Mouse (Mus musculus) layer of hippocampus, postnatal 36 days (tissue): Measurements from ENCODE around the gene Itpr3. TPM values are rescaled to one million over a fixed set of nuclear protein-coding genes. Genes with fewer than 3 reads are reported as not detected.
A peak's percentile ranks its signal among the peaks of the same experiment; 100 is the strongest.

Experiments used
- DNase-seq, 2 experiments: peaks; one replicate each; pipeline ENCODE4 v3.0.0; 2022
- total RNA-seq, 2 experiments: library from RNA; stranded (reverse); gene quantifications; 2 replicates each; pipeline ENCODE4 v1.2.3; 2021

Gene Itpr3
- total RNA-seq = 1 to 10 TPM; 1.6 to 1.7 TPM

- no peak for DNase-seq
These were observed at the start of gene Itpr3 for GRCm38 (mm10) chr17:27056812-27057516. Gene Itpr3, plus strand, starts transcription at chr17:27057304.

GRCm38 (mm10) chr17:27008277-27008676 is 48.8 kb upstream of the Itpr3 start:
- no peak for DNase-seq

GRCm38 (mm10) chr17:27011167-27011566 is 45.9 kb upstream of the Itpr3 start:
- DNase-seq = no peak

- no peak for DNase-seq
These were observed 45.0 kb upstream of the Itpr3 start for GRCm38 (mm10) chr17:27011998-27012672.

- peak in 1 of 2 experiments; percentile 18 for DNase-seq
These were observed 44.2 kb upstream of the Itpr3 start for GRCm38 (mm10) chr17:27012909-27013308.

GRCm38 (mm10) chr17:27017564-27018499 is 39.3 kb upstream of the Itpr3 start:
- DNase-seq = peak; percentile 80 to 81

- peak in 1 of 2 experiments; percentile 31 for DNase-seq
These were observed 38.4 kb upstream of the Itpr3 start for GRCm38 (mm10) chr17:27018555-27019196.

GRCm38 (mm10) chr17:27021076-27021475 is 36.0 kb upstream of the Itpr3 start:
- no peak for DNase-seq

- no peak for DNase-seq
These were observed 35.4 kb upstream of the Itpr3 start for GRCm38 (mm10) chr17:27021736-27022135.

- DNase-seq = no peak
These were observed 33.8 kb upstream of the Itpr3 start for GRCm38 (mm10) chr17:27023342-27023741.

GRCm38 (mm10) chr17:27025326-27025902 is 31.7 kb upstream of the Itpr3 start:
- no peak for DNase-seq

- DNase-seq = no peak
These were observed 31.2 kb upstream of the Itpr3 start for GRCm38 (mm10) chr17:27025951-27026350.

- DNase-seq = no peak
These were observed 29.4 kb upstream of the Itpr3 start for GRCm38 (mm10) chr17:27027460-27028283.

GRCm38 (mm10) chr17:27028284-27028795 is 28.8 kb upstream of the Itpr3 start:
- peak; percentile 88 to 90 for DNase-seq

GRCm38 (mm10) chr17:27028909-27029308 is 28.2 kb upstream of the Itpr3 start, which contains the start of gene Bak1:
Gene Bak1, minus strand, starts transcription at chr17:27029009.
- no peak for DNase-seq

- DNase-seq = no peak
These were observed 27.7 kb upstream of the Itpr3 start for GRCm38 (mm10) chr17:27029431-27029830.

- DNase-seq = no peak
These were observed 26.2 kb upstream of the Itpr3 start for GRCm38 (mm10) chr17:27030896-27031295.

GRCm38 (mm10) chr17:27032328-27032727 is 24.8 kb upstream of the Itpr3 start:
- DNase-seq = no peak

GRCm38 (mm10) chr17:27032869-27033268 is 24.2 kb upstream of the Itpr3 start:
- DNase-seq = peak; percentile 57 to 64

GRCm38 (mm10) chr17:27036465-27036864 is 20.6 kb upstream of the Itpr3 start:
- no peak for DNase-seq
